Mouse (Mus musculus) gastrocnemius, postnatal 25 days (tissue): ENCODE measurements around the gene Il1rap. TPM values are rescaled to one million over a fixed set of nuclear protein-coding genes. Genes with fewer than 3 reads are reported as not detected.
A peak's percentile ranks its signal among the peaks of the same experiment; 100 is the strongest.

Source experiments
- DNase-seq: peaks from one replicate; pipeline ENCODE4 v3.0.0; 2022
- long read RNA-seq, 2 experiments: library from polyadenylated mRNA; stranded (forward); transcript quantifications; one replicate each; pipeline ENCODE4 v2.0.0; 2021
- total RNA-seq, 2 experiments: library from RNA; stranded (reverse); gene quantifications; 1 replicate in 1 of 2; 2 replicates in 1 of 2; pipeline ENCODE4 v1.2.3; 2021

Il1rap gene
- total RNA-seq: 1 to 10 TPM; 2.4 to 2.6 TPM
- long read RNA-seq, experiment 1, partial matches to known transcripts: 0 of 1 reads
- long read RNA-seq, experiment 1, other reads (novel, unspliced or antisense): 0 of 1 reads
- long read RNA-seq, experiment 2, partial matches to known transcripts: 0 of 1 reads
- long read RNA-seq, experiment 2, other reads (novel, unspliced or antisense): 1 of 1 reads

DNA sequence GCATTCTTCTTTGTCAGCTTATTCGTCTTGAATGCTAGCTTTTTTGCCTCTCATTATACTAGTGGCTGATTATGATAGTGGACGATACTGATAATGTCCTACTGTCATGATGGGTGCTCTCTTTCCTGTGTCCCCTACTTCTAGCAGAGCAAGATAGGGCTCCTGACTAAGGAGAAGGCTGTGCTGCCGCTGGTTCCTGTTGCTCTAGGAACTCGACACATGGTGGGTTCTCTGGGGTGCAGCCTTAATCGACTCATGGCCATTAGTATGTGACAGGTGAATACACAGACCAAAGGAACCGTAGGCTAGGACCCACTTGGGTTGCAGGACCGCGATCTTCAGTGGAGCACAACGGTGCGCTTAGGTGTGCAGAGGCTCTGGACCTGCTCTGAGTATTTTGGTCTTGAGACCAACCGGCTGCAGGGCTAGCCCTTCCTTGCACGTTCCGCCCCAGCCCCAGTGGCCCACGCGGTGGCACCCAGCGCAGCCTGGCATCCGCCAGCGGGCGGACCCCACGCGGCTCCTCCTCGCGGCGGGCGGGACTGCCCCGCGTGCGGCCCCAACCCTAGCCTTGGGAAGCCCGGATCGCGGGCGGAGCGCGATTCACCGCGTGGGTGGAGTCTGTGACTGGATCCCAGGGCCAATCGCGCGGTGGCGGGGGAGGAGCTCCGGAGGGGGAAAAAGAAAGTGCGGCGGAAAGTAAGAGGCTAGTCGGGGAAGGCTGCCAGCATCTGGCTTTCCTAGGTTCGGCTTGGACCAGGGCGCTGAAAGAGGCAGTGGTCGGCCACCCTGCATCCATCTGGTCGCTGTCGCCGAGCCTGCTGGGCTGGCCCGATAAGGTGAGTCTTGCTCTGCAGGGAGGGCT is at the start of gene Il1rap:
Gene Il1rap (plus strand): TSS at position 657 of the 865 bp plus-strand sequence.
- peak; percentile 93 for DNase-seq

DNA sequence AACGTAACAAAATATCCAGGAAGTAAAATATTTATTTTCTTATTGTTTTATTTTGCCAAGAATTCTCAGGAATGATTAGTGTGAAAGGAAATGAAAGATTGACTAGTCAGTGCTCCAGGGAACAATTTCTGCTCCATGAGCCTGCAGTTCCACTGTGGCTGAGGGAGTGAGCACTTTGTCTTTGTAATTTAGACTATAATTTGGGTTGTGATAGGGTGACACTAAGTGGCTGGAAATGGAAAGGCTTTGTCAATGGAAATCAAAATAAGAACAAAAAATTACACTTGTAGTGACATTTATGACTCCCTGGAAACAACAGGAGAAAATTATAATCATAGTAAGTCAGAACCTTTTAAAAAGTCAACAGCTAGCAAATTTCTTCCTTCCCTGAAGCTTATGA is 49.2 kb upstream of the Il1rap start:
- DNase-seq: no peak

DNA sequence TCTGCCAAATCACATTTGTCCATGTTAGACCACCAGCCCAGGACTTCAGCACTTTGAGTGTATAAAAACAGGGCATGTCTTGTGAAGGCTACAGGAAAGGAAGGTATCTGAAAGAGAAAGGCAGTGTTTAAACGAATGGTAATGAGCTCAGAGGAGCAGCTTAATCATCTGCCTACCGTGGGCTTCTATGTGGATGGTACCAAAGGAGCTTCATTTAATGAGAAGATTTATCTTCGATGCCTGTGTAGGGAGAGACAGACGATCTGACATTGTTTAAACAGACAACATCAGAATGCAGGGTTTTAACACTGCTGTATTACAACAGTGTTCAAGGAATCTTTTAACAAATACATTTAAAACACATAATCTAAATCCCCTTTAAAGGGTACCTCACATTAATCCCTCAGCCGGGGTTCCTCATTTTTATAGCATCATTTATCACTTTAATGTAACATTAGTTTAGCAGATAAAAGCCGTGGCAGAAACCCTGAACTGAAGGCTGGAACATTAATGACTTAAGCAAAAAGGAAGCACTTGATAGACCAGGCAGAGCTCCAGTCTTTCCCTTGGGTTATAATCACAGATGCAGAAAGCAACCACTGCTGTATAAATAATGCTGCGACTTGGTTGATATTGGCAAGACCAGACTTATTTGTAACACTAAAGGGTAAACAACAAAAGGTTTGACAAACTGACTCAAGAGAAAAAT is 35.2 kb upstream of the Il1rap start:
- DNase-seq: no peak

DNA sequence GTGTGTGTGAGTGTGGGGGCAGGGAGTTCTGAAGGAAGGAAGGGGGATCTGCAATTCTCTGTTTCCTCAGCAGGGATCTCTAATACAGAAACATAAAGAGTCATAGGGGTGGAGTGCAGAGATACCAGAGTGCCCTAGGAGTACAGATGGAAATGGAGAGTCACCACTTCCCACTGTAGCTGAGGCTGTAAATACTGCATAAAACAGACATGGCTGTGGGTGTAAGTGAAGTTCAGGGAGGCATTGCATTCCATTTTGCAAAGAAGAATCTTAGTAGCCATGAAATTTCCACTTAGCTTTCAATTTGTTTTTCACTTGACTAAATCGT is 34.7 kb upstream of the Il1rap start:
- no peak for DNase-seq

DNA sequence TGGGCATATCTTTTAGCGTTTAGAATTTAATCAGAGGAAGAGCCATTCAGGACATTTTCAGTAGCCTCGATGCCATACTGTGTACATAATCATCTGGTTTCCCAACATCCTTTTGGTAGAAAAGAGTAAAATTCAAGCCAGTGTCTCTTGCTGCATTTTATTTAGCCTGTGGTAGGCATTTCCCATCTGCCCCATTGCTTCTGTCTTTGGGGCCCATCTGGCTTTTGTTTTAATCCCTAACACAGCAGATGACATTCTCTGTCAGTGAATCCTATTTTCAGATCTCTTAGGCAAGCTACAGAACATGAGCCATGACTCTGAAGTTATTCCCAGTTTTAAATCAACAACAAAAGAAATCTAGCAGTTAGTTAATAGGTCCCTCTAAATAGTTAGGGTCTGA is 32.3 kb upstream of the Il1rap start:
- DNase-seq: no peak

DNA sequence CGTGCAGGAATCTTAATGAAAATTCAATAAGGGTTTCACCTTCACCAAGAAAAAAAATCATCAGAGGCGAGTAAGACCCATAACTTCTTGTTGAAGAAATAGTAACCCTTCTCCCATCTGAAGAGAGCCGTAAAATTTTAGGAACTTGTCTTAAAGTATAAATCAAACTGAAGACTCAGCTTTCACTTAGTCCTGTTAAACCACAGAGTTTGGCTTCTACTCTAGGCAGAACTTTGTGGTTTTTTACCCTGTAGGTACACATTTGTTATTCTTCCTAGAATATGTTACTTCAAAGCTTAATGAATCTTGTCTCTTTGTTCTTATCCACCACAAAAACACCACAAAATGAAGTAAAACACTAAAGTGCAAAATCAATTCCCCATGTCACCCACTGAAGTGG is 29.3 kb upstream of the Il1rap start:
- no peak for DNase-seq

DNA sequence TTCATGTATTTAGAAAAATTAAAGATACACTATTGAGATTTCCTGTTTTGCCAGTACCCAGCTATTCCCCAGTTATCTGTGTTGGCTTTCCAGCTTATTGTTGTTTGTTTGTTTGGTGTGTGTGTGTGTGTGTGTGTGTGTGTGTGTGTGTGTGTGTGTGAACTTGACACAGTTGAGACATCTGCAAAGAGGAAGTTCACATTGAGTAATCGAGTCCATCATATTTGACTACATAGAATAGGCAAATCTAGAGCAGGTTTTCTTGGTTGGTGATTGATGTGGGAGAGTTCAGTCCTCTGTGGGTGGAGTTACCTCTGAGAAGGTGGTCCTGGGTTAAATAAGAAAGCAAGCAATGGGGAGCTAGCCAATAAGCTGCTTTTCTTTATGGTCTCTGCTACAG is 22.7 kb upstream of the Il1rap start:
- DNase-seq: no peak

DNA sequence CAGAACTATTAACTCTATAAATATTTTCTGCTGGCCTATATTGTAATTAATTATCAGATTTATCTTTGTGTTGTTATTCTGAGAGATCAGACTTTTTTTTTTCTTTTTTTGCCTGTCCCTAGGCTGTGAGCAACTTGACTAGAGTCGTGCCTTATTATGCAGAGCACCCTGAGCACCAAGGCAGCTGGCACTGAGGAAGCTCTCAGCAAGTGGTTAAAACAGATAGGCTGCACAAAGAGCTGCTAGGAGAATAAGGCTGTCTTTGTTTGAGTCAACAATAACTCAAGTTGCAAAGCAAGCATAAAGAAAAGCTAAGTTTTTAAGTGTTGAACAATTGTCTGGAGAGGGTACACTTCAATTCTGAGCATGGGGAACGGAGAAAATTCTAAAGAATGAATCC is 19.8 kb upstream of the Il1rap start:
- DNase-seq: no peak

DNA sequence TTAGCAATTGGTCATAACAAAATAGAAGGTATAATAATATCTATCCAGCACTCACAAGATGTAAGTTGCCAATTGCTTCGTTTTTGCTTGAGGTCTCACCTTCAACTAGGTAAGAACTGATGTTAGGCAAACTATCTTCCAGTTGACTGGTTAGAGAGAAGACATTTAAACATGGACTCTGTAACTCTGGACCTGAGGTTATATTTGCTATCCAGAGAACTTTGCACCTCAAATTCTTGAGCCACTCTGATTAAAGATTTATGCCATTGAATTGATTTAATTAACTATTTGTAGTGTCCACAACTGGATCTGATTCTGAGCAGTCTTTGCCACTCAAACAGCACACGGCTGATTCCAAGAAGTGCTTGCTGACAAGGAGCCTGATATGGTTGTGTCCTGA is 18.7 kb upstream of the Il1rap start:
- DNase-seq: no peak

DNA sequence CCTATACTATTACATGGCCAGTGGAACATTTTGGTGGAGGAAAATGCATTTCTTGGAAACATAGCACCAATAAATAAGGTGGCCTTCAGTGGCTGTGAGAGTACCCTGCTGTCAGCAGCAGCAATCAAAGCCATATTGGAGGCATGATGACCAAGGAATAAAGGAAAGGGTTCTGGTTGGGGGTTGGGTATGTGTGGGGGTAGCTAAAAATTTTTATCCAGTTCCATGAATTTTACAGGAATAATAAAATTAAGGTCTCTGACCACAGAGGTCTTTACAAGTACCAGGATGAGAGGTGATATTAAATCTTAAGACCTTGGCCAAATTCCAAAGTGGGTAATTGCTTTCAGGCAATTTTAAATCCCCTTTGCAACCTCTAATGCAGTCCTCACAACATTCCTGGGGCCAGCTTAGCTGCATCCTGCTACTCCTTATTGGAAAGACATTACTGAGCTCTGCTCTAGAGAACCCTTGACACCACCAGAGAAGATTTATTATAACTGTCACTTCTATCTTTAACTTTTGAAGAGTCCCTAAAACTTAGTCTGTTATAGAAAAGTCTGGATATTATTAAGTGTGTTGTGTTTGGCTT is 12.0 kb upstream of the Il1rap start:
- DNase-seq: no peak

DNA sequence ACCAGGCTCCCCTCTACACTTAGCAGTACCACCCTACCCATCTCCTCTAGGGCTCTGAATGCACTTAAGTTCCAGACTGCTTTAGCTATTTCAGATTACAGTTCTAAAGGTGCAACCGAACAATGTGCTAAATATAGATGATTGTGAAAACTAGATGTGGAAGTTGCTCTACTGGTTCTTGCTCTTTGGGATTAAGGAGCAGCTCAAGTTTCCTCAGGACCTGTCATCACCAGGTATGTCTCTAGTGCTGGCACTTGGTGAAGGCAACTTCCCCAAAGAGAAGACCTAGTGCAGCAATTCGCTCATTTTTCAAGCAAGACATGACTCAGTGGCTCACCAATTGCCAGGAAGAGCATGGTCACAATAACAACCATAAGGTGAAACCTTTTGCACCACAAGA is 9.7 kb upstream of the Il1rap start:
- DNase-seq: no peak

DNA sequence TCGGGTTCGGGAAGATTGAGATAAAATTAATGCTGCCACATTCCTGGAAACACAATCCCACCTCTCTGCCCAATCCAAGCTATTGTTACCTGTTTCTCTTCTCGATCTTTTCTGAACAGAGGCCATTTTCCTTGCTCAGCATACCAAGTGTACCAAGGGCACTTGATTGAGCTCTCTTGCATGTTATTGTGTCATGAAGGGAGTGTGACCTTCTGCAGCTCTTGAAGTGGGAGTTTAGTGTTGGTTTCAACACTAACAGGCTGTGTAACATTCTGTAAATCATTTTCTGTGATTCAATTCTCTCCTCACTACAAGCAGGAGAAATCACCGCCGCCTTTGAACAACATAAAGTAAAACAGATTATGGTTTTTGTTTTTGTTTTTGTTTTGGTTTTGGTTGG is 7.3 kb upstream of the Il1rap start:
- DNase-seq: no peak

DNA sequence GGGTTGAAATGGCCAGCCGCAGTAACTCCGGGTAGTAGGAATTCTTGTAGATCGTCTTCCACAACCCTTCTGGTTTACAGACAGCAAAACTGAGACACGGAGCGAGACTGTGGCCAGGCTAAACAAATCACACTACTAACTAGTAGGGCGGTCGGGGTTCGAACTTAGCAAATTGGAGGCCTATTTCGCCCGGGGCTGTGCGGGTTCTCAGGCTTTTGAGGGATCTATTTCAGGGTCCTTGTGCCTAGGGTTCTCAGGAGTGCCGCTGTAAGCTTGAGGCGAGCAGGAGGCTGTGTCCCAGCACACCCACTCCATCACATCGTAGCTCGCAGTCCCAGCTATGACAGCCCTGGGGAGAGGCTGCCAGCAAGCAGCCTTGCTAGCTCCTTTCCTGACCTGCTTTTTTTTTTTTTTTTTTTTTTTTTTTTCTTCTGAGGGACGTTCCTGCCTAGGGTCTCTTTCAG is 441 bp downstream of the Il1rap start:
- DNase-seq: no peak

DNA sequence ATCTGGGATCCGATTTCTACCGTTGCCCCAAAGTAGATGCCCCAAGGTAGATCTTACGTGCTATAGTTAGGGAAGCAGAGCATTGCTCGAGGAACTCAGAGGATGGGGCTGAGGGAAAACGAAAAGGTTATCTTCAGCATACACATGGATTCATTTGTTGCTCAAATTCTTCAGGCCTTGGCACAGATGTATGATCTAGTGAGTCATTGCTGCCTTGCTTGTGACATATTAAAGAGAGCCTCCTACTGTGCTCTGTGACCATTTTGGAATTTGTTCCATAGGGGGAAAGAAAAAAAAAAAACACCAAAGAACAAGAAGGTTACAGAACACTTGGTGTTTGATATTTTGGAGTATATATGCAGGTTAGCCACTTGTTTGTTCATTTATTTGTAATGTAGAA is 4.3 kb downstream of the Il1rap start:
- DNase-seq: no peak

DNA sequence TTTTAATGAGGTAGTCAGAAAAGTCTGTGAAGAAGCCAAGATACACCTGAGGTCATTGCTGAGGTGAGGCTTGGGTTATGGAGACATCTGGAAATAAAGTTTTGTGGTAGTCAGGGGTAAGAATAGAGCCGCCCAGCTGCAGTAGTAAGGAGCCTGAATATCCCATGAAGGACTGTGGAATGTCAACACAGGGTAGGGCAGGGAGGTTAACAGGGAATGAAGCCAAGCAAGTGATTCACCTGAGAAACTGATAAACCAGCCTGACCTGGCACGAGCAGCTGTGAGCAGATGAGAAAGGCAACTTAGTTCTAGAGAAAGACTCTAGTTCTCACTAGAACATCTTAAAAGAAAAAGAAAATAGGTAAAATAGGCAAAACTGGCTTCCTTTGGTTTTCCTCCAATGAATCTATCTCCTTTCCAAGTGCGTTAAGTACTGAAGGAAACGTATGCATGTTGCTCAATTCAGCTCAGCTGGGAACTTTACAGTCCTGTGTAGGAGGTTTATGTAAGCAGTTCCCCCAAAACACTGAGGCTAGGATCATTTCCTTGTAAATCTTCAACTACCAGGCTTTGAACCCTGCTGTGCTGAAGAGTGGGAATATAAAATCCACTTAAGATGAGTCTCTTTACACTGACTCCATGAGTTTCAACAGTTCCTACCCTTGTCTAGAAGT is 9.5 kb downstream of the Il1rap start:
- DNase-seq: no peak

DNA sequence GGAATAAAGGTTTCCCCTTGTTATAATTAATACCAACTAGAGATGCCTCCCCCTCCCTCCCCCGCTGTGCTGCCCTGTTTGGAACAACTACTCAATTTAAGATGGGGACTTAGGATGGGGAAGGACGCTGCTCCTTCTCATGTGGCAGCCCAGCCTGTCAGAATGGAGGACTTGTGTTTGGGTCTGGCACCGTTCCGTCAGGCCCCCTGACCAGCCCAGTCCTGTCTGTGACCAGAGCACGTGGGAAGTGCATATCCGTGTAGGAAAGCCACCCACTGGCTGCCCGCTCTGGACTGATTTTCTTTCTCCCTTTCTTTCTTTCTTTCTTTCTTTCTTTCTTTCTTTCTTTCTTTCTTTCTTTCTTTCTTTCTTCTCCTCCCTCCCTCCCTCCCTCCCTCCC is 14.9 kb downstream of the Il1rap start:
- DNase-seq: peak; percentile 6

DNA sequence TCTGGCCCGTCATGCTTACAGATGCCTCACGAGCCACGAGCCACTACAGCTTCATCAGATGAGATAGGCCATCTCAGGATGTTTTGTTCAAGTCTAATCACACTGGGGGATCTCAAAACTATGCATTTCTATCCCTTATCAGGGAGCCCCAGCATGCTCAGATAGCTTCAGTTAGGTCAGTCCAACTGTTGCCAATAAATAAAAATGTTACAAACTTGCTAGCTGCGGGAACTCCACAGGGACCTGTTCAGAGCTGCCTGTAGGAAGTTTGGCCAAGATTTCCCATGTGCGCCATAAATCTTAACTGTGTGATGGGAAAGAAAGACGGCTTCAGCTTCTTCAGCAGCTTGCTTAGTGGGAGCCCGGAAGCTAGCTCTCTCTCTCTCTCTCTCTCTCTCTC is 15.8 kb downstream of the Il1rap start:
- peak; percentile 36 for DNase-seq

DNA sequence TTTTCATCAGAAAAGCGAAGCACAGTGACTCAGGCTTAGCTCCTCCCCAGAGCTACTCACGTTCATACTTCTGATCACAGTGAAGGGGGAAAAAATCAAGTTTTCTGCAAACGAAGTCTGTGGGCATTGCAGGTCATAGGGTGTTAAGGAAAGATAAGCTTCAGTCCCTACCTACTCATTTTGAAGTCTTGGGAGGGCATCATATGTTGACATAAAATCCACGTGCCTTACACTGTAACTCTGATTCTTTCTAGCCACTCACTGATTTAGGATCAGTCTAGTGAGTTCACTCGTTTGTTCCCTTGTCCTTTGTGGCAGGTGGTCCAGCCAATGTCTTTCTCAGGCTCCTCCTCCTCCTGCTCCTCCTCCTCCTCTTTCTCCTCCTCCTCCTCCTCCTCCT is 17.1 kb downstream of the Il1rap start:
- DNase-seq: no peak

DNA sequence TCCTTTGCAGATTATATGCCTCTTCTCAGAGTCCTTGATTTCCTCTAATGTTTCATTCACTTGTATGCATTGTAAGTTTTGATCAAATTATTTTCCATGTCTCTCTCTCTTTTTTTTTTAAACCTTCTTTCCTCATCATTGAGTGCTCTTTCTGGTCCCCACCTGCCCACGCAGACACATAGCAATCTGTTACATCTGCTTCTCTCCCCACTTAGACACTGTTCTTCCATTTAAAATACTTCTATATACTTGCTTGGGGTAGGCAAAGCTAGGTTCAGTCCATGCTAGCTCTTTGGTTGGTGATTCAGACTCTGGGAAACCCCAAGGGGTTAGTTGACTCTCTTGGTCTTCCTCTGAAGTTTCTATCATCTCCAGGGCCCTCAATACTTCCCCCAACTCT is 20.0 kb downstream of the Il1rap start:
- DNase-seq: no peak

DNA sequence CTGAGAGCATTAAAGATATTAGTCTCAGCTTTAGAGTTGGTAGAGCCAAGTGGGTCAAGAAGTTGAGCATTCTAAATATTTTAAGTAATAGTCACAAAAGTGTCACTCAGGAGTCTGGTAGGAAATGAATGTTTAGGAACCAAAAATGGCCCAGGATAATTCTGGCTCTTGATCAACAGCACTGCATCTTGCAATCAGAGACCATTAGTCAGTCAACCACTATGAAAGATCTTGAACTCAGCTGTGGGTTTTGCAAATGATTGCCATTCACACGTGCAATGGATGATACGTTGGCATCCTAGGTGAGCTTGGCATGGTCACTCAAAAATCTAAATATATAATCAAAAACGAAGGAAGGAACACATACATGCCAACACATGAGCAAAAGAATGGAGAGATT is 23.1 kb downstream of the Il1rap start:
- DNase-seq: no peak

DNA sequence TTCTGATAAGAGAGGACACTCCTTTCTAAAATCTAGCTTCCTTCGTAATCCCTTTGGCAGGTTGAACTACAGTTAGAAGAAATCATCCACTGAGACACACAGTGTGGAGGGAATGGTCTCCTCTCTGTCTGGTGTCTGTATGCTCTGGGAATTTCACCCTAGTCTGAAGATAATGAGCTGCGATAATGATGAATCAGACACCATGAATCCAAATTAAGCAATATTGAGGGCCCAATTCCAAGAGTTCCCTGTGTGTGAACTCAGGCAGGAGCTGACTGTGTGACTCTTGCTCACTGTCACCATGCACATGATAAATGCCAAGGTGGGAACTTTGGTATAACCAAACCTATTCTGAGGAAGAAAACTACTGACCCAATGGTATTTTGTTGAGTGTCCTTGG is 26.5 kb downstream of the Il1rap start:
- no peak for DNase-seq

DNA sequence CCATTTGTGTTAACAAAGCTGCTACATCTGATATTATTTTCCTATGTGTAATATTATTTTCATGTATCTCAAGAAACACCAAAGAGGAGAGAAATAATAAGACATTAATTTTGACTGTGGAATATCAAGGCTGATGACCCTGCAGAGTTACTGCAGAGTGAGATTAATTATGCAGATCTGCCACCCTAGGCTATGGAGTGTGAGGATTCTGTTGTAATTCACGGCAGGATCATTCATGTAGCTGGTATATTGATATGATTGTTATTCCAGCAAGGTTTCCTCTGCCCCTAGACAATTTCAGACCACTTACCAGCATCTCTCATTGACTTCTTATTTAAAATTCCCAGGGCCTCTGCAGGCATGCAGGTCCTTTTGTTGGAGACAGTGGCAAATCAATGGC is 29.0 kb downstream of the Il1rap start:
- no peak for DNase-seq
